Mouse (Mus musculus): ENCODE results near the gene Lcp1. TPM values are rescaled to one million over a fixed set of nuclear protein-coding genes. Genes with fewer than 3 reads are reported as not detected.

Gene Lcp1
- polyA plus RNA-seq, 1 experiment from 2014 or later = 12.1 TPM

DNA sequence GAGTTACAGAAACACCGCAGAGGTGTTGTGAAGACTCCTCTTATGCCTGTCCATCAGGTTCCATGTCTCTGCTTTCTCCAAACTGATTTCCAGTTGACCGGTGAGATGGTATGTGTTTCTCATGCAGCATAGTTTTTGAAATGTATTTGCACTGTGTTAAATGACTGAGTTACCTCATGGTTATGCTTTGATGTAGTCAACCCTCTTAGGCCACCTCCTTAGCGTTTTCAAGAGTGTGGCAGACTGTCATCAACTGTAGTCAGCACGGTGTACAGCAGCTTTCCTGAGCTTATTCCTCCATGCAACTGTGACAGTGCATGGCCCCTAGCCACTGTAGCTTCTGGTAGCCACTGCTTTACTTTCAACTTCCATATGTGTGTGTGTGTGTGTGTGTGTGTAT lies 58.1 kb downstream of the Lcp1 start:
- Histone ChIP-seq H3K36me3 (ENCODE audit: control insufficient read depth, insufficient read depth, low read length) (no peaks in the 10 kb centered on the region), H3K4me1 (ENCODE audit: control insufficient read depth, insufficient read depth, low read length) (no peaks in the 10 kb centered on the region), H3K9ac (ENCODE audit: low read depth, low read length) (no peak overlapping the region), H3K27ac (ENCODE audit: low read length) (no peak overlapping the region), H3K4me3 (ENCODE audit: low read depth, low read length) (no peak overlapping the region), H3K27me3 (ENCODE audit: control insufficient read depth, insufficient read depth, low read depth, low read length) (no peaks in the 10 kb centered on the region), H3K9me3 (replicated peaks; ENCODE audit: control insufficient read depth, low read length, poor library complexity, severe bottlenecking) (no peaks in the 10 kb centered on the region), H3K4me2 (ENCODE audit: low read length) (no peak overlapping the region)
- no peak for ATAC-seq
- WGBS = 91% methylated on average over 4 of the region's 4 CpGs

DNA sequence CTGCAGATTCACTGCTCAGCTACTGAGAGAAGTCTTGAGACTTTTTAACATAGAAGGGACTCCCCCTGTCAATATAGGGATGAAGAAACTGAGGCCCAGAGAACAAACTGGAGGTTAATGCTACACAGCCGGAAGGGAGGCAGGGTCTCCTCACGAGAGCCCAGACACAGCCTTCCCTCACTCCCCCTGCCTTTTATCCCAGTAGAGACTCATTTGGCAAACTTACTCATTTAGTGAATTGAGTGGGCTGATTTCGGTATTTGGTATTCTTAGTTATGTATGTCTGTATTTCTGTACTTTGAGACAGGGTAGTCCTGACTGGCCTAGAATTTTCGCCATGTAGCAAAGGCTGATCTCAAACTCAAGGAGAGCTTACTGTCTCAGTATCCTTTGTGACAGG lies 59.8 kb downstream of the Lcp1 start:
- H3K4me1 ChIP-seq (ENCODE audit: control insufficient read depth, insufficient read depth, low read length) = no peaks in the 10 kb centered on the region

DNA sequence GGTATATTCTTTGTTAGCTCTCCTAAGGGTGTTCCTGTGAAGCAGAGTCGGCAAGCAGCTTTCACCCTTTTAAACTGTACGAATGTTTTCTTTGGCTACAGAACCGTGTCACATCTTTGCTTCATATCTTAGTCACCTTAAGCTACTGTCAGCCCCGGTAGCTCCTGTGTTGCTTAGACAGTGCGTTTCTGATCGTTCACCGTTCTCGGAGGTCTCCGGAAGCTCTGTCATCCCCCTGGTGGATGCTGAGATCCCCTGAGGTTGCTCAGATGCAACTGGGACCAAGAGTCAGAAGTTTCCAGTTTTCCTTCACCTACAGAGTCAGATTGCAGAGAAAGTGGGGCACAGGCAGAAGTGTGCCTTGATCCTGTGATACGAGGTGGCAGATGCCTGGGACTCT lies 61.5 kb downstream of the Lcp1 start:
- 88% methylated on average over 10 of the region's 10 CpGs for WGBS
- Histone ChIP-seq H3K9me3 (replicated peaks; ENCODE audit: control insufficient read depth, low read length, poor library complexity, severe bottlenecking) (no peaks in the 10 kb centered on the region), H3K4me1 (ENCODE audit: control insufficient read depth, insufficient read depth, low read length) (no peaks in the 10 kb centered on the region), H3K4me3 (ENCODE audit: low read depth, low read length) (no peak overlapping the region), H3K9ac (ENCODE audit: low read depth, low read length) (no peak overlapping the region), H3K27me3 (ENCODE audit: control insufficient read depth, insufficient read depth, low read depth, low read length) (no peaks in the 10 kb centered on the region), H3K36me3 (ENCODE audit: control insufficient read depth, insufficient read depth, low read length) (no peaks in the 10 kb centered on the region), H3K4me2 (ENCODE audit: low read length) (no peak overlapping the region), H3K27ac (ENCODE audit: low read length) (no peak overlapping the region)
- ATAC-seq = no peak

More for the DNA sequence above, 59.8 kb downstream of the Lcp1 start:
- no peaks in the 10 kb centered on the region for H3K36me3 ChIP-seq (ENCODE audit: control insufficient read depth, insufficient read depth, low read length)
- no peak overlapping the region for H3K9ac ChIP-seq (ENCODE audit: low read depth, low read length)
- no peaks in the 10 kb centered on the region for H3K9me3 ChIP-seq (replicated peaks; ENCODE audit: control insufficient read depth, low read length, poor library complexity, severe bottlenecking)
- H3K4me2 ChIP-seq (ENCODE audit: low read length) = no peak overlapping the region
- no peak overlapping the region for H3K4me3 ChIP-seq (ENCODE audit: low read depth, low read length)
- 85% methylated on average over 4 of the region's 4 CpGs for WGBS
- no peak for ATAC-seq
- no peaks in the 10 kb centered on the region for H3K27me3 ChIP-seq (ENCODE audit: control insufficient read depth, insufficient read depth, low read depth, low read length)
- H3K27ac ChIP-seq (ENCODE audit: low read length) = no peak overlapping the region

DNA sequence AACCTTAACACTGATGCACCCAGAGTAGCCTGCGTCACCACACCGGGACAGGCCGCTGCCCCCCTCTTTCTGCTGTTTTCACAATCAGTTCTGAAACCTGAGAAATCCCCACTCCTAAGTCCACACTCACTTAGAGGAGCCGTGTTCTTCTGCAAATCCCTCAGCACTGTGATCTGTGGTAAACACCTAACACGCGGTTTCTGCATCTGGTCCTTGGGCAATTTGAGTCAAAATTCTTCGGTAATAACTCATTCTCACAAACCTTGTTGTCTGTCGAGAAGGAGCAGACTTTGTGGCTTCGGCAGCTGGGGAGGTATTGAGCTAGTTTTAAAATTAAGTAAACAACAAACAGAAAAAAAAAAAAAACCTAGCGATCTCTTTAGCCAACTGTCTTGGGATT lies 62.0 kb downstream of the Lcp1 start:
- Histone ChIP-seq H3K4me3 (ENCODE audit: low read depth, low read length) (no peak overlapping the region), H3K27ac (ENCODE audit: low read length) (no peak overlapping the region), H3K9me3 (replicated peaks; ENCODE audit: control insufficient read depth, low read length, poor library complexity, severe bottlenecking) (no peaks in the 10 kb centered on the region), H3K4me2 (ENCODE audit: low read length) (no peak overlapping the region), H3K9ac (ENCODE audit: low read depth, low read length) (no peak overlapping the region), H3K27me3 (ENCODE audit: control insufficient read depth, insufficient read depth, low read depth, low read length) (no peaks in the 10 kb centered on the region), H3K36me3 (ENCODE audit: control insufficient read depth, insufficient read depth, low read length) (no peaks in the 10 kb centered on the region), H3K4me1 (ENCODE audit: control insufficient read depth, insufficient read depth, low read length) (no peaks in the 10 kb centered on the region)
- ATAC-seq = no peak
- 87% methylated on average over 10 of the region's 10 CpGs for WGBS

DNA sequence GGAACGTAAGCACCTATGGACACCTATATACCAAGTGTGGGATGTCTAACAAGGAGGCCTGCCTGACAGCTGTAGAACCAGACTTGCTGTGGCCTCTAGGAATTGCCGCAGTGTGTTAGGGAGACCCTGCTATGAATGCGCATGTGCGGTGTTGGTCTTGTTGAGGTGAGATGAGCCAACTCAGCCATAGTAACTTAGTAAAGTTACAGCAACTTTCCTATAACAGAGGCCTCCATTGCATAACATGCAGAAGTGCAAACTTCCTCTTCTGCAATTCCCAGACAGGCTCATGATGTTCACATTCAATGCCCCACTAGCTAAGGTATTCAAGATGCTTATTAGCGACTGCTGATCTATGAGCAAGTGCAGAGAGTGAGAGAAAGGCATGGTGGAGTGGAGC lies 64.6 kb downstream of the Lcp1 start:
- Histone ChIP-seq H3K4me2 (ENCODE audit: low read length) (no peak overlapping the region), H3K9me3 (replicated peaks; ENCODE audit: control insufficient read depth, low read length, poor library complexity, severe bottlenecking) (no peaks in the 10 kb centered on the region), H3K27me3 (ENCODE audit: control insufficient read depth, insufficient read depth, low read depth, low read length) (no peaks in the 10 kb centered on the region), H3K36me3 (ENCODE audit: control insufficient read depth, insufficient read depth, low read length) (no peaks in the 10 kb centered on the region), H3K4me3 (ENCODE audit: low read depth, low read length) (no peak overlapping the region), H3K9ac (ENCODE audit: low read depth, low read length) (no peak overlapping the region), H3K4me1 (ENCODE audit: control insufficient read depth, insufficient read depth, low read length) (no peaks in the 10 kb centered on the region), H3K27ac (ENCODE audit: low read length) (no peak overlapping the region)
- ATAC-seq = no peak
- WGBS = 92% methylated on average over 5 of the region's 5 CpGs

DNA sequence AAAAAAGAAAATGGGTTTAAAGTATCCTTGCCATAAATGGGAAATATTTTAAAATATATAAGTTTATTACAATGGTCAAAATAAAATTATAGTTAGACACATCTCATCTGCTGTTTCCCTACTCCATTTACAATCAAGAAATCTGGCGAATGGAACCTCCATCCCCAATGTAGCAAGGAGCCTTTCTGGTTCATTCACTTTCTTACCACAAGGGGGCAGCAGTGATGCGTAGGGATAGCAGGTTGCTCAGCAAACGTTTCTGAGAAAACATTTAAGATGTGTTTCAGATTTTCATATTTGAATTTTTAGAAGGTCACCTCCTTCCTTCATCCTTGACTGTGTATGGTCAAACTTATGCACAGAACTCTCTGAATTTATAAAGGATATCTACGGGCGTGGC lies 66.1 kb downstream of the Lcp1 start:
- H3K27me3 ChIP-seq (ENCODE audit: control insufficient read depth, insufficient read depth, low read depth, low read length) = no peaks in the 10 kb centered on the region
- no peaks in the 10 kb centered on the region for H3K36me3 ChIP-seq (ENCODE audit: control insufficient read depth, insufficient read depth, low read length)
- no peak overlapping the region for H3K9ac ChIP-seq (ENCODE audit: low read depth, low read length)
- no peak for ATAC-seq
- no peak overlapping the region for H3K27ac ChIP-seq (ENCODE audit: low read length)
- no peaks in the 10 kb centered on the region for H3K9me3 ChIP-seq (replicated peaks; ENCODE audit: control insufficient read depth, low read length, poor library complexity, severe bottlenecking)
- WGBS = 43% methylated on average over 5 of the region's 5 CpGs
- no peak overlapping the region for H3K4me2 ChIP-seq (ENCODE audit: low read length)
- H3K4me3 ChIP-seq (ENCODE audit: low read depth, low read length) = no peak overlapping the region
- no peaks in the 10 kb centered on the region for H3K4me1 ChIP-seq (ENCODE audit: control insufficient read depth, insufficient read depth, low read length)

DNA sequence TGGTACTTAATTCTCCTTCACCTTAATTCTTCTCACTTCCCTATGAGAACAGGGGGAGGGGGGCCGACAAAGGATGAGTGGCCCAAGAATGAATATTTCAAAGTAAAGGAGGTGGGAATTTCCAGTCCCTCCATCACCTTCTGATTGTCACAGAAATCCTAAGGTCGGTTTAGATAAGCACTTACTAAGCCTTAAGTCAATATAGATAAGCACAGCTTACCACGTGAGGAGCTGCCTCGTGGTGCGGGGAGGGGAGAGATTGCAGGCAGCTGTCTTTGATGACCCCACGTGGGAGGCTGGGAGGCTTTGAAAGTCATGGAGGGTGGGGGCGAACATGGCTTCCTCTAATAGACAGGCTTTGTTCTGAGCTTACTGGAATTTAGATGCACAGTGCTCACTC lies 66.8 kb downstream of the Lcp1 start:
- Histone ChIP-seq H3K9me3 (replicated peaks; ENCODE audit: control insufficient read depth, low read length, poor library complexity, severe bottlenecking) (no peaks in the 10 kb centered on the region), H3K27ac (ENCODE audit: low read length) (no peak overlapping the region), H3K9ac (ENCODE audit: low read depth, low read length) (no peak overlapping the region), H3K27me3 (ENCODE audit: control insufficient read depth, insufficient read depth, low read depth, low read length) (no peaks in the 10 kb centered on the region), H3K36me3 (ENCODE audit: control insufficient read depth, insufficient read depth, low read length) (no peaks in the 10 kb centered on the region), H3K4me2 (ENCODE audit: low read length) (no peak overlapping the region), H3K4me3 (ENCODE audit: low read depth, low read length) (no peak overlapping the region), H3K4me1 (ENCODE audit: control insufficient read depth, insufficient read depth, low read length) (no peaks in the 10 kb centered on the region)
- 0 out of 2 replicates have a peak, but pooled peaks have one; percentile 25 for ATAC-seq
- WGBS = 59% methylated on average over 7 of the region's 7 CpGs

DNA sequence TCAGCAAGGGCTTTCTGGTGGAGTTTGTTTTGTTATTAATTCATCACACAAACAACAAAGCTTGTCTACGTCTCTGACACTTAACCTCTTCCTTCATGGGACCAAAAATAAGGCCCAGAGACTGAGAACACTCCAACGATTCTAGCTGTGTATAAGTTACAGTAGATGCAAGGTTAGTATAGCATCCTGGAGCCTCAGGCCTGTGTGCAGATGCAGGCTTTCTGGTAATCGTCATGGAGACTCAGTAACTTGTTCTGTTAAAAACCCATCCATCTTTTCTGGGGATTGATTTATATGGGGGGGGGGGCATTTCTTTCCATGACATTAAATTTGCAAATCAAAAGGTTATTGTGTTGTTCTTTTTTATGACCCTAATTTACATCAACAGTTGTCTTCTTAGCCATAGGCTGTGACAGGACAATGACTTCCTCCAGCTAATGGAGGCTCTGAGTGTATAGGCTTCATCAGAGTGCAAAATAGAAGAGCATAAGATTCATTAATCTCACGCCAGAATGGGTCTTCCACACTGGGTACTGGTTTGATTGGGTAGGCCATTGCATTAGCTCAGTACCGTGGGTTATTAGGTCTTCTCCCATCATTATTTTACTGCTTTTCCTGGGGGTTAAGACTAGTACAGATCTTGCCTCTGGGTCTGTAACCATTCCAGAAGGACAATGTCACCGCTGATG lies 74.6 kb downstream of the Lcp1 start:
- Histone ChIP-seq H3K27ac (ENCODE audit: low read length) (no peak overlapping the region), H3K4me2 (ENCODE audit: low read length) (no peak overlapping the region), H3K9ac (ENCODE audit: low read depth, low read length) (no peak overlapping the region), H3K4me3 (ENCODE audit: low read depth, low read length) (no peak overlapping the region), H3K4me1 (ENCODE audit: control insufficient read depth, insufficient read depth, low read length) (no peaks in the 10 kb centered on the region), H3K27me3 (ENCODE audit: control insufficient read depth, insufficient read depth, low read depth, low read length) (no peaks in the 10 kb centered on the region), H3K9me3 (replicated peaks; ENCODE audit: control insufficient read depth, low read length, poor library complexity, severe bottlenecking) (no peaks in the 10 kb centered on the region), H3K36me3 (ENCODE audit: control insufficient read depth, insufficient read depth, low read length) (no peaks in the 10 kb centered on the region)
- ATAC-seq = no peak
- WGBS = 80% methylated on average over 6 of the region's 6 CpGs

DNA sequence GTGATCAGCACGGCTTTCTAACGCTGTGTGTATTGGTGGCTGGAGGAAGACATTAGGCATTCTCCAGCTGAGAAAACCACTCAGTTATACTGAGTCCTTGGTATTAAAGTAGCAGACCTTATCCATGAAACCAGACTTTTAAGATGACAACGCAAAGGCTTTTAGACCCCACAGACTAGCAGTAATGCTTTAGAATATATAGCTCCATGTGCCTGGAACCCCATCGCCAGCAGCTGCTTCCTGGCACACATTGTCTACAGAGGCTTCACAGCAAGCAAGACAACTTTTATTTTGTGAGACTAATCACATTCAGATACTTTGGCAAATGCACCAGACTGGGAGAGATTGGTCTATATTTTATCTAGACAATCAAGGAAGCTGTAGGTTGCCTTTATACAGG lies 75.4 kb downstream of the Lcp1 start:
- no peak overlapping the region for H3K27ac ChIP-seq (ENCODE audit: low read length)
- no peak overlapping the region for H3K9ac ChIP-seq (ENCODE audit: low read depth, low read length)
- H3K27me3 ChIP-seq (ENCODE audit: control insufficient read depth, insufficient read depth, low read depth, low read length) = no peaks in the 10 kb centered on the region
- H3K4me3 ChIP-seq (ENCODE audit: low read depth, low read length) = no peak overlapping the region
- H3K9me3 ChIP-seq (replicated peaks; ENCODE audit: control insufficient read depth, low read length, poor library complexity, severe bottlenecking) = no peaks in the 10 kb centered on the region
- H3K4me1 ChIP-seq (ENCODE audit: control insufficient read depth, insufficient read depth, low read length) = no peaks in the 10 kb centered on the region
- H3K4me2 ChIP-seq (ENCODE audit: low read length) = no peak overlapping the region
- no peak for ATAC-seq
- no peaks in the 10 kb centered on the region for H3K36me3 ChIP-seq (ENCODE audit: control insufficient read depth, insufficient read depth, low read length)
- WGBS = 89% methylated on average over 4 of the region's 4 CpGs

Data from midbrain, embryonic 16.5 days (tissue).